ENCODE assay signal across 8 mouse cellular contexts in genomic region chr16:33055655-33056054, GRCm38 (mm10). TPM values are rescaled to one million over a fixed set of nuclear protein-coding genes. Genes with fewer than 3 reads are reported as not detected.
DNase-seq lines count a peak whose midpoint lies in the region; ATAC-seq and TF ChIP-seq lines count a peak whose summit lies in the region.

No protein-coding gene starts in this region.

- TF ChIP-seq CTCF in heart, adult 2 months (IDR thresholded peaks at IDR 0.05) = no peak
- no peak for TF ChIP-seq CTCF in E14TG2a.4 (conservative IDR thresholded peaks at IDR 0.05; ENCODE audit: low read length)
- no peak for TF ChIP-seq CTCF in kidney, postnatal 0 days (IDR thresholded peaks at IDR 0.05; ENCODE audit: low read depth)

- TF ChIP-seq POLR2A in heart, adult 2 months (IDR thresholded peaks at IDR 0.05; ENCODE audit: insufficient read depth, low read depth, low read length) = no peak

- no peak for TF ChIP-seq EP300 in heart, adult 2 months (IDR thresholded peaks at IDR 0.05; ENCODE audit: insufficient read depth, low read depth, low read length)

- H3K27me3 ChIP-seq in heart, adult 2 months (ENCODE audit: control insufficient read depth, insufficient read depth, low read length) = no peaks in the 10 kb centered on the region
- H3K27me3 ChIP-seq in E14TG2a.4 (ENCODE audit: insufficient read depth, low read length) = no peaks in the 10 kb centered on the region
- peaks cover 6% of the 10 kb centered on the region; the same call in 1 of the 2 replicates for H3K27me3 ChIP-seq in erythroblast, embryonic 14.5 days (ENCODE audit: control insufficient read depth)
- H3K27me3 ChIP-seq in kidney, postnatal 0 days (ENCODE audit: insufficient read depth, low read length) = no peaks in the 10 kb centered on the region
- no peaks in the 10 kb centered on the region for H3K27me3 ChIP-seq in neural tube, embryonic 11.5 days (ENCODE audit: control insufficient read depth, insufficient read depth, low read length)

- H3K4me1 ChIP-seq in heart, adult 2 months (ENCODE audit: control insufficient read depth, insufficient read depth, low read length) = peaks cover 4% of the 10 kb centered on the region
- H3K4me1 ChIP-seq in E14TG2a.4 (replicated peaks; ENCODE audit: low read depth, low read length) = peaks cover 38% of the 10 kb centered on the region
- H3K4me1 ChIP-seq in erythroblast, embryonic 14.5 days (ENCODE audit: control insufficient read depth) = peaks cover 38% of the 10 kb centered on the region
- no peaks in the 10 kb centered on the region; the same call in none of the 2 replicates for H3K4me1 ChIP-seq in kidney, postnatal 0 days (replicated peaks; ENCODE audit: insufficient read depth, low read length)
- H3K4me1 ChIP-seq in neural tube, embryonic 11.5 days (ENCODE audit: control insufficient read depth, insufficient read depth, low read length) = peaks cover 8% of the 10 kb centered on the region

- H3K27ac ChIP-seq in heart, adult 2 months = peak overlapping the region; percentile 97; the same call in 1 of the 2 replicates
- H3K27ac ChIP-seq in kidney, postnatal 0 days = no peak overlapping the region
- H3K27ac ChIP-seq in neural tube, embryonic 11.5 days (ENCODE audit: low read depth, low read length) = no peak overlapping the region

- peaks cover 14% of the 10 kb centered on the region for H3K36me3 ChIP-seq in heart, adult 2 months (ENCODE audit: control insufficient read depth, insufficient read depth, low read length)
- peaks cover 39% of the 10 kb centered on the region for H3K36me3 ChIP-seq in E14TG2a.4 (ENCODE audit: insufficient read depth, low read length)
- peaks cover 33% of the 10 kb centered on the region for H3K36me3 ChIP-seq in erythroblast, embryonic 14.5 days (ENCODE audit: control insufficient read depth)
- H3K36me3 ChIP-seq in kidney, postnatal 0 days (ENCODE audit: insufficient read depth, low read length) = peaks cover 24% of the 10 kb centered on the region
- H3K36me3 ChIP-seq in neural tube, embryonic 11.5 days (ENCODE audit: control insufficient read depth, insufficient read depth, low read length) = peaks cover 11% of the 10 kb centered on the region

- 0 out of 2 replicates have a peak overlapping the region, but pooled peaks have one; percentile 46 for H3K9ac ChIP-seq in heart, adult 2 months (ENCODE audit: low read depth, low read length)
- 0 out of 2 replicates have a peak overlapping the region, but pooled peaks have one; percentile 25 for H3K9ac ChIP-seq in kidney, postnatal 0 days (ENCODE audit: low read depth, low read length)
- H3K9ac ChIP-seq in neural tube, embryonic 11.5 days (ENCODE audit: low read length) = no peak overlapping the region

- H3K79me2 ChIP-seq in heart, adult 2 months (replicated peaks; ENCODE audit: control insufficient read depth, insufficient read depth, low read length) = no peaks in the 10 kb centered on the region

- no peak for DNase-seq in heart, adult 2 months
- no peak for DNase-seq in heart, adult 8-10 months (ENCODE audit: low spot score)
- DNase-seq in kidney, postnatal 0 days (ENCODE audit: low spot score) = no peak
- peak; percentile 18 for DNase-seq in neural tube, embryonic 11.5 days (ENCODE audit: low spot score)
- DNase-seq in retina, postnatal 1 day = no peak
- DNase-seq in frontal cortex, adult 2 months (ENCODE audit: extremely low spot score in 1 of 2, low spot score in 1 of 2) = no peak

- H3K4me2 ChIP-seq in kidney, postnatal 0 days (ENCODE audit: low read length) = peak overlapping the region; percentile 50
- H3K4me2 ChIP-seq in neural tube, embryonic 11.5 days (ENCODE audit: low read depth) = peak overlapping the region; percentile 57

- ATAC-seq in kidney, postnatal 0 days (replicated peaks; ENCODE audit: low FRiP score, low read depth) = peak; percentile 16; the same call in 1 of the 2 replicates
- 0 out of 2 replicates have a peak, but pooled peaks have one; percentile 7 for ATAC-seq in neural tube, embryonic 11.5 days (ENCODE audit: insufficient read depth, low FRiP score, low TSS enrichment)

- WGBS in heart, adult 2 months = 17% methylated on average over 10 of the region's 10 CpGs
- 17% methylated on average over 10 of the region's 10 CpGs for WGBS in kidney, postnatal 0 days
- 23% methylated on average over 10 of the region's 10 CpGs for WGBS in neural tube, embryonic 11.5 days

- peak overlapping the region; percentile 79 for H3K4me3 ChIP-seq in heart, adult 2 months
- peak overlapping the region; percentile 99 for H3K4me3 ChIP-seq in E14TG2a.4 (replicated peaks; ENCODE audit: low read length)
- H3K4me3 ChIP-seq in erythroblast, embryonic 14.5 days (replicated peaks) = peak overlapping the region; percentile 65
- peak overlapping the region; percentile 75; the same call in 1 of the 2 replicates for H3K4me3 ChIP-seq in kidney, postnatal 0 days (replicated peaks; ENCODE audit: low read depth, low read length)
- peak overlapping the region; percentile 98 for H3K4me3 ChIP-seq in neural tube, embryonic 11.5 days (ENCODE audit: low read depth, low read length)

- intact Hi-C loops in heart, adult 2 months (cut with DNase I) = loop anchor here (5.0 kb wide), 1 partner anchor 197 kb away; the partner anchor contains the start of gene Snx4

- H3K9me3 ChIP-seq in E14TG2a.4 (ENCODE audit: low read length) = no peaks in the 10 kb centered on the region
- no peaks in the 10 kb centered on the region for H3K9me3 ChIP-seq in erythroblast, embryonic 14.5 days (ENCODE audit: control insufficient read depth, low read length)
- H3K9me3 ChIP-seq in kidney, postnatal 0 days (replicated peaks; ENCODE audit: low read length) = no peaks in the 10 kb centered on the region
- no peaks in the 10 kb centered on the region for H3K9me3 ChIP-seq in neural tube, embryonic 11.5 days (ENCODE audit: control insufficient read depth, low read length)

RNA-seq across cellular contexts. Expression of gene Iqcg, which starts 0.4 kb away (rescaled TPM):
- total RNA-seq in heart, adult 2 months (2021) = under 1 TPM; 0.57 to 0.84 TPM
- 0.09 and 0.25 TPM in 2 replicates for polyA plus RNA-seq in heart, adult 2 months (2012; rRNA removed)
- total RNA-seq in heart, adult 8-10 months (2022) = 1 to 10 TPM in 1 of 4 experiments, under 1 TPM in 3; 0.31 to 1.6 (median 0.45) TPM
- polyA plus RNA-seq in erythroblast, embryonic 14.5 days (2012) = 1.5 and 1.6 TPM in 2 replicates
- polyA plus RNA-seq in kidney, postnatal 0 days (2015; fragmentation: Nextera tagmentation; extraction: Ambion mirVana) = 5.4 and 6.1 TPM in 2 replicates
- 4.4 and 5.0 TPM in 2 replicates for polyA plus RNA-seq in neural tube, embryonic 11.5 days (2014; fragmentation: Nextera tagmentation; extraction: Ambion mirVana)
- polyA plus RNA-seq in frontal cortex, adult 2 months (2012; rRNA removed) = 2.0 and 3.3 TPM in 2 replicates

RNA-seq across cellular contexts. Expression of gene Rpl35a, which starts 0.6 kb away (rescaled TPM):
- total RNA-seq in heart, adult 2 months (2021) = 100 to 1,000 TPM; 298 to 319 TPM
- 167 and 313 TPM in 2 replicates for polyA plus RNA-seq in heart, adult 2 months (2012; rRNA removed)
- total RNA-seq in heart, adult 8-10 months (2022) = 100 to 1,000 TPM; 282 to 337 (median 300) TPM
- 13.1 and 13.8 TPM in 2 replicates for polyA plus RNA-seq in erythroblast, embryonic 14.5 days (2012)
- 1,032 and 1,181 TPM in 2 replicates for polyA plus RNA-seq in kidney, postnatal 0 days (2015; fragmentation: Nextera tagmentation; extraction: Ambion mirVana)
- 780 and 838 TPM in 2 replicates for polyA plus RNA-seq in neural tube, embryonic 11.5 days (2014; fragmentation: Nextera tagmentation; extraction: Ambion mirVana)
- polyA plus RNA-seq in frontal cortex, adult 2 months (2012; rRNA removed) = 770 and 771 TPM in 2 replicates

RNA-seq across cellular contexts. Expression of gene Lmln, which starts 6.7 kb away (rescaled TPM):
- total RNA-seq in heart, adult 2 months (2021) = 1 to 10 TPM; 1.9 to 2.0 TPM
- polyA plus RNA-seq in heart, adult 2 months (2012; rRNA removed) = 1.1 and 1.8 TPM in 2 replicates
- 1 to 10 TPM; 1.5 to 5.4 (median 2.1) TPM for total RNA-seq in heart, adult 8-10 months (2022)
- 0.02 and 0.03 TPM in 2 replicates for polyA plus RNA-seq in erythroblast, embryonic 14.5 days (2012)
- polyA plus RNA-seq in kidney, postnatal 0 days (2015; fragmentation: Nextera tagmentation; extraction: Ambion mirVana) = 0.95 and 2.2 TPM in 2 replicates
- polyA plus RNA-seq in neural tube, embryonic 11.5 days (2014; fragmentation: Nextera tagmentation; extraction: Ambion mirVana) = 2.5 and 3.8 TPM in 2 replicates
- polyA plus RNA-seq in frontal cortex, adult 2 months (2012; rRNA removed) = 8.7 and 9.3 TPM in 2 replicates

Comparison
In these comparisons a context has a peak if more than half of its experiments do, and no peak if none do; other contexts are left out.
1. RNA of gene Rpl35a, which starts 0.6 kb away (polyA plus RNA-seq): 1,032 to 1,181 TPM in kidney, postnatal 0 days, 780 to 838 TPM in neural tube, embryonic 11.5 days, 770 to 771 TPM in frontal cortex, adult 2 months and 167 to 313 TPM in heart, adult 2 months; 13.1 to 13.8 TPM in erythroblast, embryonic 14.5 days; every median in the first group is over 10 times any median in the second.
2. Peak in every context shown above with its lines, with median percentiles within 50 percentile points of each other: H3K4me3 ChIP-seq.